ENCODE assay signal across 9 mouse cellular contexts in the genomic region with DNA sequence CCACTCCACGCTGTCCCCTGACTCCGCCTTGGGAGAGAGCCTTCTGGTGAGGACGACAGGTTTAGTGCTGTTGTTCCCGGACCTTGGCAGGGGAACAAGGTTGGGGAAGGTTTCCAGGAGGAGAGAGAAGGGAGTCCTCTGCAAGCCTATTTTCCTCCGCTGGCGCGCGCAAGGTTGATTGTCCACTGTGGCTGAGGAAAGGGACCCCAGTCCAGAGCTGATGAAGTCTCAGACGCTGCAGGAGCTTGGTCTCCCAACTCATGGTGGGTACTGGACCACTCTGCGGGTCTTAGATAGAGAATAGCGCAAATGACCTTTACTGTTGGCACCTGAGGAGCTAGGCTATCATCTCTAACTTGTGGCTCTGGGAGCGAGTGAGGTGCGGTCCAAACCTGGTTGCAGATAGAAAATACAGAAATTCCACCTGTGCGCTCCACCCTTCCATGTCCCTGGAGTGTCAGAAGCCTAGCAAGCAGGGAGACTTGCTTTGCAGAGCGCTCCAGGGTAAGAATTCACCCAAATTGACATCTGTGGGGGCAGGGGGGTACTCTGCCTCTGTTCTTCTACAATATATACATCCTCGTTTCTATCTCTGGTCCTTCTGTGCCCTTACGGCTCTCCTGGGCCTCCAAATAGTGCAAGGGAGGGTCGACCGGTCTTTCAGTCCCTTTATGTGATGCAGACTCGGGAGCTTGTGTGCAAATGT. TPM values are rescaled to one million over a fixed set of nuclear protein-coding genes. Genes with fewer than 3 reads are reported as not detected.
DNase-seq lines count a peak whose midpoint lies in the region; ATAC-seq lines count a peak whose summit lies in the region.
"Had no signal": no experiment of that assay in that cellular context is flagged by ENCODE, and none has a peak within 500 bp of the region (broad histone marks: within the 10 kb centered on the region; RNA-seq: fewer than 3 reads in every experiment).

No protein-coding gene starts in this region.

- WGBS in forebrain, embryonic 10.5 days: 27% methylated on average over 20 of the region's 20 CpGs
- WGBS in hindbrain, embryonic 12.5 days: 29% methylated on average over 20 of the region's 20 CpGs
- 29% methylated on average over 20 of the region's 20 CpGs for WGBS in midbrain, embryonic 14.5 days

- H3K27me3 ChIP-seq in forebrain, embryonic 10.5 days (ENCODE audit: poor library complexity, severe bottlenecking): peaks cover 73% of the 10 kb centered on the region
- peaks cover 45% of the 10 kb centered on the region for H3K27me3 ChIP-seq in hindbrain, embryonic 12.5 days
- peaks cover 24% of the 10 kb centered on the region; the same call in 1 of the 2 replicates for H3K27me3 ChIP-seq in midbrain, embryonic 14.5 days (ENCODE audit: control insufficient read depth, insufficient read depth, low read length)

- H3K9ac ChIP-seq in hindbrain, embryonic 12.5 days: peak overlapping the region; percentile 61; the same call in 1 of the 2 replicates
- H3K9ac ChIP-seq in midbrain, embryonic 14.5 days (replicated peaks; ENCODE audit: low read length): peak overlapping the region; percentile 39

- H3K9me3 ChIP-seq in forebrain, embryonic 10.5 days: no peaks in the 10 kb centered on the region
- no peaks in the 10 kb centered on the region for H3K9me3 ChIP-seq in hindbrain, embryonic 12.5 days (replicated peaks)
- H3K9me3 ChIP-seq in midbrain, embryonic 14.5 days (ENCODE audit: control insufficient read depth, low read length): no peaks in the 10 kb centered on the region

- 0 out of 2 replicates have a peak overlapping the region, but pooled peaks have one; percentile 11 for H3K27ac ChIP-seq in forebrain, embryonic 10.5 days
- no peak overlapping the region for H3K27ac ChIP-seq in hindbrain, embryonic 12.5 days
- no peak overlapping the region for H3K27ac ChIP-seq in midbrain, embryonic 14.5 days (replicated peaks; ENCODE audit: low read depth, low read length)

- H3K4me2 ChIP-seq in hindbrain, embryonic 12.5 days (replicated peaks): peak overlapping the region; percentile 97
- H3K4me2 ChIP-seq in midbrain, embryonic 14.5 days (ENCODE audit: low read length): peak overlapping the region; percentile 96

- intact Hi-C loops in left cerebral cortex, postnatal 4 days (cut with DNase I): loop anchor here (10.0 kb wide), 1 partner anchor 385 kb away; no protein-coding TSS in a partner anchor

- ATAC-seq in hindbrain, embryonic 12.5 days (ENCODE audit: low FRiP score): no peak
- ATAC-seq in midbrain, embryonic 14.5 days (ENCODE audit: low FRiP score, low TSS enrichment): no peak

- peak overlapping the region; percentile 58 for H3K4me3 ChIP-seq in forebrain, embryonic 10.5 days
- H3K4me3 ChIP-seq in hindbrain, embryonic 12.5 days: peak overlapping the region; percentile 47
- peak overlapping the region; percentile 56 for H3K4me3 ChIP-seq in midbrain, embryonic 14.5 days (replicated peaks; ENCODE audit: low read depth, low read length)

- peak; percentile 15 for DNase-seq in left cerebral cortex, postnatal 4 days
- no peak for DNase-seq in left cerebral cortex, adult 8-10 months (ENCODE audit: low spot score in 2 of 2)
- DNase-seq in forebrain, embryonic 10.5 days (ENCODE audit: extremely low spot score, low spot score): peak; percentile 22
- DNase-seq in midbrain, embryonic 14.5 days: peak; percentile 41
- no peak for DNase-seq in thymus, postnatal 10 days (ENCODE audit: low spot score in 2 of 2)
- no peak for DNase-seq in adrenal gland, adult 8-10 months
- no peak for DNase-seq in cerebellum, adult 18-20 months

- H3K36me3 ChIP-seq in forebrain, embryonic 10.5 days (replicated peaks): no peaks in the 10 kb centered on the region
- no peaks in the 10 kb centered on the region for H3K36me3 ChIP-seq in hindbrain, embryonic 12.5 days
- no peaks in the 10 kb centered on the region for H3K36me3 ChIP-seq in midbrain, embryonic 14.5 days (ENCODE audit: control insufficient read depth, insufficient read depth, low read length)

- H3K4me1 ChIP-seq in forebrain, embryonic 10.5 days: peaks cover 24% of the 10 kb centered on the region
- peaks cover 10% of the 10 kb centered on the region; the same call in 1 of the 2 replicates for H3K4me1 ChIP-seq in hindbrain, embryonic 12.5 days
- H3K4me1 ChIP-seq in midbrain, embryonic 14.5 days (ENCODE audit: control insufficient read depth, insufficient read depth, low read length): 0 out of 2 replicates have a peak, but pooled peaks cover 4% of the 10 kb centered on the region

RNA-seq across cellular contexts. Expression of a gene that starts 1.5 kb away (rescaled TPM):
- 1 to 10 TPM; 7.5 to 9.3 TPM for total RNA-seq in left cerebral cortex, postnatal 4 days (2021)
- total RNA-seq in left cerebral cortex, adult 8-10 months (2022): 10 to 100 TPM; 10.2 to 15.9 (median 13.6) TPM
- polyA plus RNA-seq in forebrain, embryonic 10.5 days (2016; fragmentation: Nextera tagmentation; extraction: Ambion mirVana): 0.05 TPM in 1 of 2 replicates, not detected in the other
- 1.5 and 2.0 TPM in 2 replicates for polyA plus RNA-seq in hindbrain, embryonic 12.5 days (2016; fragmentation: Nextera tagmentation; extraction: Ambion mirVana)
- 7.0 and 7.8 TPM in 2 replicates for polyA plus RNA-seq in midbrain, embryonic 14.5 days (2014; fragmentation: Nextera tagmentation; extraction: Ambion mirVana)
- total RNA-seq in adrenal gland, adult 8-10 months (2022): not detected
- total RNA-seq: hematopoietic stem cell, adult 5-6 weeks had no signal

Comparison
In these comparisons a context has a peak if more than half of its experiments do, and no peak if none do; other contexts are left out.
1. DNase-seq: peak in left cerebral cortex, postnatal 4 days (single experiment), forebrain, embryonic 10.5 days (single experiment) and midbrain, embryonic 14.5 days (single experiment); none in left cerebral cortex, adult 8-10 months (0 of 2), thymus, postnatal 10 days (0 of 2), adrenal gland, adult 8-10 months (single experiment) and cerebellum, adult 18-20 months (0 of 2).
2. RNA of a gene that starts 1.5 kb away (total RNA-seq): 10.2 to 15.9 TPM in left cerebral cortex, adult 8-10 months and 7.5 to 9.3 TPM in left cerebral cortex, postnatal 4 days; not detected in adrenal gland, adult 8-10 months; every median in the first group is over 4 times any median in the second.
3. Peak in every context shown above with its lines, with median percentiles within 50 percentile points of each other: H3K4me3 ChIP-seq.